Mouse (Mus musculus): ENCODE measurements around the gene Ncoa7.
A peak's percentile ranks its signal among the peaks of the same experiment; 100 is the strongest.

Ncoa7 gene

DNA sequence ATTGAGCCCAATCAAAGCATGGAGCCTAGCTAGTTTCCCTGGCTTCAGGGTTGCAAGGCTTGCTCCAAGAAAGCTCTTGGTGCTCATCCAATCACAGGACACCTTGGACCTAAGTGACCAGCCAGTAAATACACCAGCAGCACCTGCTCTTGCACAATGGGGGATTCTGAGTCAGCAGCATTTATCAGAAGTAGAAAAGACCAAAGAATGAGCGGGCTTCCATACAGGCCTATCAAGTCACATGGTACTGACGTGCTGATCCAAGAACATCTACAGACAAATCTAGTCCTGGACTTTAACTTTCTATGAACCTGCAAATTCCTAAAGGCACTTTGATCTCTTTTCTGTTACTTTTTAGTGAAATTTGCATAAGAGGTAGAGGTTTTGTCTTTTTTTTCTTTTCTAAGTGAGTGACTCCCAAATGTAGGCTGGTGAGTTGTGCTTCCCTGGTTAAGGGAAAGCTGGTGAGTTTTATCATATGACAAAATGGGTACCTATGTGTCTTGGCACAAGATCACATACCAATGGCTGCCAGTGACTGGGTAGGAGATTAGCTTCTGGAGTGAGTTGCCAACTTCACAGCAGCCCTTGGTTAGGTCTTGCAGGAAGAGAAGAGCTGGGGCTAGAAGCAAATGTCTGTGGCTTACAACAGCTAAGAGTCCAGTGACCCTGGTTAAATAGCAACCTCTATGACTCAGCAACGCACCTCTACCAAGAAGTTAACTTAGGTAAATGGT is 57.7 kb downstream of the Ncoa7 start:
- no peak for DNase-seq (ENCODE audit: low read depth)

DNA sequence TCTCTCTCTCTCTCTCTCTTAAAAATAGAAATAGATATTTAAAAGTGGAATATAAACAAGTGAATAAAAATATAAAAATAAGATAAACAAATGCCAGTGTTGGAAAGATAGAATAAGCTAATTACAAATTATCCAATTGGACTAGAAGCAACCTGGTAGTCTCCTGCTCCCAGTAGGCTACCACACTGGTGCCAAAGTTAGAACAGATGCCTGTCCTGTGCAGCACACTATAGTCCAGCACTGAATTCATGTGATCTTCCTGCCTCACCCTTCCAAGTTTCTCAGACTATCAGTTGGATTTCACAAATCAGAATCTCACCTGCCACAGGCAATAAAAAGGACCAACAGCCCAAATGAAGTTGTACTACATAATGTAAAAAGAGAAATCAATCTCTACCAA is 59.9 kb downstream of the Ncoa7 start:
- DNase-seq (ENCODE audit: low read depth): no peak

DNA sequence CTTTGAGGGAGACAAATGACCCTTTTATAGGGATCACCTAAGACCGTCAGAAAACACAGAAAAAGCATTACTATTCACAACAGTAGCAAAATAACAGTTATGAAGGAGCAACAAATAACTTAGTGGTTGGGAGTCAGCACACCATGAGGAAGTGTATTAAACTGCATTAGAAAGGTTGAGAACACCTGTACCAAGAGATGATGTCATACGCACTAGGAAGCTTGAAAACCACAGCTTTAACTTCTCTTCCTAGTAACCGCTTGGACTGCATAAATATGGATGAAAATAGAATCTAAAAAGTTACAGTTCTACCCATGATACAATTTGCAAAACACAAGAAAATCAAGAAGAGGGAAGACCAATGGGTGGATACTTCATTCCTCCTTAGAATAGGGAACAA is 64.7 kb downstream of the Ncoa7 start:
- DNase-seq (ENCODE audit: low read depth): no peak

DNA sequence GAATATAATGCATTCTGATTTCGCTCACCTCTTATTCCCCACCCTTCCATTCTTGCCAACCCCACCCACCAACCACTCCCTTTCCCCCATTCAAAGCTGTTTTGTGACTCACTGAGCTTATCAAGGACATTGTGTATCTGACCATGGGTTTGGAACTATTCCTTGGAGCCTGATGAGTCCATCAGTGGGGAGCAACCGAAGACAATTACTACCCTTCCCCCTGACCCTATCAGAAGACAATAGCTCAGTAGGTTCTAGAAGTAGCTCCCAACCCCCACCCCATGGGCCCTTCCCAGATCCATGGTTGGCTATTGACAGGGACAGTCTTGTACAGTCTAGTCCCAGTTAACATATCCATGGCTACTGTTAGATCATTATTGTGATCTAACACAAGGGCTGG is 65.8 kb downstream of the Ncoa7 start:
- no peak for DNase-seq (ENCODE audit: low read depth)

DNA sequence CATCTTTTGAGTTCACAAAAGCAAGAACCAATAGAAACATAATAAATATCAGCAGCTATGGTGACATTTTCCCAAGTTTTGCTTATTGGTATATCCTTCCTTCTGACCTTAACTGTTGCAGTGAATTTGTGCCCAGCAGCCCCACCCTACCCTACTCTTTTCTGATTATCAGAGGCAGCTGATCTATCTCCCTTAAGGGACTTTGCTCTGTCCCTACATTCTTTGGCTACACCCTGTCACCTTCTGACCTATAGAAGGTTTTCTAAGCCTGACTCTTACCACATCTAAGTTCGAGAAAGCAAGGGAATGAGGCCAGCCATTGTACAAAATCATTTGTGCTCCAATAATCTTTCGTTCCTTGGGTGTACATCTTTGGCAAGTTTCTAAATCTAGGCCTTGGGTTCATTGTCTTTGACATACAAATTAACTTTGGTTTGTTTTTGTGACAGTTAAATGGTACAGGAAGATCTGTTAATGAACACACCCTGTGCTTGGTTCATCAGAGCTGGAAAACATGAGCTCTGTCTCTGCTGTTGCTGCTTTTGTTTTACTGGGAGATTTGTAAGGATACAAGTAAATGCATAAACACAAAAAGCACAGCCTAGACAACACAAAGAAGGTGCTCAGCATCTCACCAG is 69.9 kb downstream of the Ncoa7 start:
- no peak for DNase-seq (ENCODE audit: low read depth)

DNA sequence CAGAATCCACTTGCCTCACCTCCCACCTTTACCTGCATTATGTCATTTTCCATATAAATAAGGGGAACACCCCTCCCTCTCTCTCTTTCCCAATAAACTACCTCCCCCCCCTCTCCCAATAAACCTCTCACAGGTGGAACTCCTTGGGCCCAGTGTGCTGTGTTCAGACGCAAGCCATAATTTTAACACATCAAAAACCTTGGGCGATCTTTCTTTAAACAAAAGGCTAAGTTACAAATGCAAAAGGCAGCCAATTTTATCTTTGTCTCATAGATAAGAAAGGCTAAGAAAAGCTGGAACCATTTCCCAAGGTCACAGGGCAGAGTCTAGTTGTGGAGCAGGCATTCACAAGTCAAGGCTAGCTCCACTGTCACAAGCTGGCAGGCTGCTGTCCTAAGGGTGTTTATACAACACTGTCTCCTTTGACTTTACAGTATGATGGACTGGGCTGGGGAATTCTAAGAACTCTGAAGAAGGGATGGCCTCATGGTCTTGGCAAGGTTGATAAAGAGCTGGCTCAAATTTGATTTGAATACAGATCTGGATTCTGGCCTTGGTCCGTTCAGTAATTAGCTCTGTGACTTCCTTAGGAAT is 71.7 kb downstream of the Ncoa7 start:
- DNase-seq (ENCODE audit: low read depth): no peak

DNA sequence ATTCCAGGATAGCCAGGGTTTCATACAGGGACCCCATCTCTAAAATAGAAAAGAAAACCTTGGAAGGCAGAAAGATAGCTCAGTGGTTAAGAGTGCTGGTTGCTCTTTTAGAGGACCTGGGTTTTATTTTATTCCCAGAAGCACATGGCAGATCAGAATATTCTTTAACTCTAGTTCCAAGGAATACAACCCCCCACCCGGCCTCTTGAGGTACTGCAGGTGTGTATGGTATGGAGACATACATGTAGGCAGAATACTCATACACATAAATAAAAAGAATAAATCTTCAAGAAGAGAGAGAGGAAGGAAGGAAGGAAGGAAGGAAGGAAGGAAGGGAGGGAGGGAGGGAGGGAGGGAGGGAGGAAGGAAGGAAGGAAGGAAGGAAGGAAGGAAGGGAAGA is 72.3 kb downstream of the Ncoa7 start:
- DNase-seq (ENCODE audit: low read depth): no peak

DNA sequence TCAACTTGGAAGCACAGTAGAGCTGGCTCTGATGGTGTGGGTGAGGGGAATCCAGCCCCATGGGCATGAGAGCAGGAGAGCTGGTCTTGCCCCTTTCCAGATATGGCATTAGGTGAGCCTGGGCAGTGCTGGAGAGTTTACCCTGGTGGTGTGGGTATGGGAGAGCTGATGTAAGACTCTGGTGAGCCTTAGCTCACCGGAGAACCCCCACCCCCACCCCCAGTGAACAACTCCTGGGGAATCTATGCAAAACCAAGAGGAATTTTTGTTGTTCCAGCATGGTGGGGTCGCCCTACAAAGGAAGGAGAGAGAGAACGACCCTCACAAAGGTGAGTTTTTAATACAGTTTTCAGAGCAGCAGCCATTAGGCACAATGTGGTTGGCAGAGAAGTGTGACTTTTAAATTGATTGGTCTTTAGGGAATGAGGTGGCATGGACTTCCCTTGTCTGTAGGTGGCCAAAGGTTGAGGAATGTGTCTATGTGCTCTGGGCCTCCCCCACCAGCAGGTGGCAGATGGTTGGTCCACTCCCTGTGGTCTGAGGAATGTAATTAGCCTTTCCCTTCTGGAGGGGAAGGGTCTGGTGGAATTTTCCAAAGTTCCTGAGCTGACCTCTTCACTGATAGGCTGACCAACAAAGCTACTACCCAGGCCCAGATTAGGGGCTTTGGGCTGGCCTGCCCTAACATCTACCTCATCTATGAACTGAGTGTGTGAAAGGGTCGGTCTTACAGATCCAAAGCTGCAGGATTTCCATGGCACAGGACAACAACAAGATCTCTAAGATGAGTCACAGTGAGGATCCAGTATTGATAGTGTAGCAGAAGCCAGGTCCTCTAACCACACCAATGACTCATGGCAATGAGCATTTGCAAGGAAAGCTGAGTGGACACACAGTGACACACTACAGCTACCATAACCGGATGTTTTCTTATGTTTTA is 73.7 kb downstream of the Ncoa7 start:
- DNase-seq (ENCODE audit: low read depth): no peak

DNA sequence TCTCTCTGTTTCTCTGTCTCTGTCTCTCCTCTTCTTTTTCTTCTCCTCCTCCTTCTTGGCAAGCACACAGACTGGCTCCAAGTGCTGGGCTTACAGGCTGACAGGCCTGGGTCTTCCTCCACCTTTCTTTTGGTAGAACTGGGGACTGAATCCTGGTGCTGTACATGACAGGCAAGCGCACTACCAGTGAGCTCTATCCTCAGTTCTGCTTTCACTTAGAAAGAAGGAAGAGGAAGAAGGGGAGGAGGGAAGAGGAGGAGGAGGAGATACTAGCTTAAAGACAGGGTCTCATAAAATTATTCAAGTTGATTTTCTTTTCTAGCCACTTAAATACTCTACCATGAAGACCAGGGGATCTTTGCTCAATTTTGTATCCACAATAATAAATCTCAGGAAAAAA is 80.1 kb downstream of the Ncoa7 start:
- DNase-seq (ENCODE audit: low read depth): no peak

DNA sequence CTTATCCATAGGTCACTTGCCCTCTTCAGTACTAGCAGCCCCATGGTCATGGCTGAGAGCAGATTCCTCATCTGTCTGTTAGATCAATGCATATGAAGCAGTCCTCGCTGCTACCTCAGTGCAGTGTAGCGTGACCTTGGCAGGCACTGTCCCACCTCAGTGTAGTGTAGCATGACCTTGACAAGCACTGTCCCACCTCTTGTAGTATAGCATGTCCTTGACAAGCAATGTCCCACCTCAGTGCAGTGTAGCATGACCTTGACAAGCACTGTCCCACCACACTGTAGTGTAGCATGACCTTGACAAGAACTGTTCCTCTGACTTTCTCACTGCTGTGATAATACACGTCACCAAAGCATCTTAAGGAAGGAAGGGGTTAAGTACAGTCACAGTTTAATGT is 82.6 kb downstream of the Ncoa7 start:
- no peak for DNase-seq (ENCODE audit: low read depth)

DNA sequence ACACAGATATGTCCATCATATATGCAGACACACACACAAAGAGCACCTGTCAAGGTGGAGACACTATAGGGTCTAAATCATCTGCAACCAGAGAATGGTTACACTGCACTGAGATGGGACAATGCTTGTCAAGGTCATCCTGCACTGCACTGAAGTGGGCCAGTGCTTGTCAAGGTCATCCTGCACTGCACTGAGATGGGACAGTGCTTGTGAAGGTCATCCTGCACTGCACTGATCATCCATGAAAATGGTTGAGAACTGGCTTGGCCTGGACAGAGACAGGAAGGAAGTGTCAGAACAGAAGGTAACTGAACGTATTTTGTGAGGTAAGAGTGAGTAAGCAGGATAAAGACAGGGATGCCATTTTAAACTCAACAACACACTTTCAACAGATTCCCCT is 83.2 kb downstream of the Ncoa7 start:
- no peak for DNase-seq (ENCODE audit: low read depth)

DNA sequence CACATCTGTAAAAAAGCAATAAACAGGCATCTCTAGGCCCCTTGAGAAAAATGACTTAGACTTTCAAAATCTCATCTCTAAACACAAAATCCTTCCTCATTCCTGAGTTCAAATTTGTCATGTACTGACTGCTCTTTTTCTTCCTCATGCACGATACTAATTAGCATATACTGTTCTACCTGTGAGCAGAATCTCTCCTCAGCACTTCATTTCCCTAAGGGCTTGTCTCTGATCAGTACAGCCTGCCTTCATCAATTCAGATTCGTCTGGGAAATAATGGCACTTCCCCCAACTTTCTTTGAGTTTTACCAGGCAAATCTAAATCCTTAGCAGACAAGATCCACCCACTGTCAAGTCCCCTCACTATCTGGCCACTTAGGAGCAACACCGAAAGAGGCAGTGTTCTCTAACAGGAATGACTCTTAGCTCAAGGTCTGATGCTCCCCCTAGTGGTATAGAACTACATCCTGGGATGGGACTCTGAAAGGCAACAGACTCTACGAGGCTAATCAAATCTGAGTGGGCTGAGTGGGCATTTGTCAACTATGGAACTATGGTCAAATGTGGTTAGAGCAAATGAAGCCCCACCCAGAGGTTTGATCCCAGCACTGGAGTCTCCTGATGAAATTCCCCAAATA is 84.3 kb downstream of the Ncoa7 start:
- peak; percentile 62 for DNase-seq (ENCODE audit: low read depth)

DNA sequence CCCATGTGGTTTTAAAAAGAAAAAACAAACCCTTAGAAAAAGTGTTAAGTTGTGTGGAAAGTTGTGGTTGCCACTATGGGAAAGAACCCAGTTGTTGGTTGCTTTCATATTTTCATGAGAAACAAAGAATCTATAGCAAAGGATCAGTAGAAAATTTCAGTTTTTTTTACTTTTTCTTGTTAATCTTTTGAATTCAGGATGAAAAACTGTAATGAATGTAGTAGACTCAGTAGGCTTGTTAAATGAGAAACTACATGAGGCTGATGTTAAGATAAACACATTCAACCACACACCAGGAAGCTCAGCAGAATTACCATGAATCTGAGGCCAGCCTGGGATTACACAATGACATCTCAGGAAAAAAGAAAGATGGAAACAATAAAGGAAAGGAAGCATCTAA is 87.0 kb downstream of the Ncoa7 start:
- DNase-seq (ENCODE audit: low read depth): no peak

DNA sequence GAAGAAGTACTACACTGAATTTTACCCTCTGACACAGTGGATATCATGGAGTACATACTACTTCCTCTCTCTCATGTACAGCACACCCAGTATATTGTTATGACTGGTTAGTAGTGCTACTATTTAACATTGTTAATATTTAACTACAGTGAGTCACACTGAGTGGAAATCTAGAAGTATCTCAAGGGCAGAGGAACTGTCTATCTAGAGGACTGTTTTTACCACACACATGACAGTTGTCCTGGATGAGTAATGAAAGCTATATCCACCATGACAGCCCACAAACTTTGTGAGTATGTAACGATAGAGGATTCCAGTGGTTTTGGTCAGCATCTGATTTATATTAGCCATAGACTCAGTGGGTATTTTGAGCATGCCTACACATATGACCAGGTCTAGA is 90.6 kb downstream of the Ncoa7 start:
- DNase-seq (ENCODE audit: low read depth): no peak

DNA sequence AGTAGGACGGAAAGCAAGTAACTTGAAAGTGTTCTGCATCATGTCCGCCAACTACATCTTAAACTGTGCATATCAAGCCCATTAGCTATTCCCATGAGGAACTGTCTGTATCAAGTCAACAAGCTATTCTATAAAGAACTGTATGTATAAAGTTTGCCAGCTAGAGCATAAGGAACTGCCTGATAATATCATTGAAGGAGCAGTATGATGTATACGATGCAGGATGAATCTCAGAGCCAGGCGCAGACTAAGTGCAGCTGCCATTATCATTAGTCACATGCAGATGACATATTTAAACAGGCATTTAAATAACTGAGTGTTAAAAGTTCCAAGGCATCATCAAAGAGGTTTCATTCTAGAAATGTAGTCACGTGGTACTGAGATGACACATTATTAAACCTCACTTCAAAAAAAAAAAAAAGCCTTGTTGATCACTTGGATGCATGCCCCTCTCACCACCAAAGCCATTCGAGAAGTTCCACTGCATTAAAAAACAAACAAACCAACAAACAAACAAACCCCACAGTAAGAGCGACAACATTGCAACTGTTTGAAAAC is 93.2 kb downstream of the Ncoa7 start:
- no peak for DNase-seq (ENCODE audit: low read depth)

DNA sequence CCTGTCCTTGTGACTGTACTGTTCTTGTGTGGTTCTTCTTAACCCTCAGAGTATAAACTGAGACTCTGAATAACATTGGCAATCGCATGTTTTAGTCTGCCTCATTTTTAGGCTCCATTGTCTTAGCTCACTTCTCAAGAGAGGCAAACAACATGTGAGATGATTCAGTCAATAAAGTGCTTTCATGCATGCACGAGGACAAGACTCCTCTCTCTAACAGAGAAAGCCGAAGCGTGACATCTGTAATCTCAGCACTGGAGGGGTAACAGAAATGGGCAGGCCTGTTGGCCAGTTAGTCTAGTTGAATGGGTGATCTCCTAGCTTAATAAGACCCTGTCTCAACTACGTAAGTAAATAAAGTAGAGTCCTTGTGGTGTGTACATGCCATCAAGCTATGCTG is 95.1 kb downstream of the Ncoa7 start:
- no peak for DNase-seq (ENCODE audit: low read depth)

DNA sequence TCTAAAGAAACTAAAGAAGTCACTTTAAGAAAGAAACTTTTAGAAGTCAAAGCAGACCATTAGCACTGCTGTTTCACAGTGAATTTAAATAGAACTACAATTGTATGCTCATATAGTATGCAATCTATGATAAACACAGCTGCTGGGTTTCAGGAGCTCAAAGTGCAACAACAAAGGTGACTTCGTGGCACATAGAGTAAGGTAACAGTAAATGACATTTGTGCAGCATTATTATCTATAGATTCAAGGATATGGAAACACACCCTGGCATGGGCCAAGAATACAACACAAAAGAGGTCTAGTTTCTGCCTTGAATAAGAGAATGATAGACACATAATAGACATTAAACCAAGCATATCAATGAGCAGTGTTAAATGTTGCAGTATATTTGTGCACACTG is 100.5 kb downstream of the Ncoa7 start:
- no peak for DNase-seq (ENCODE audit: low read depth)

DNA sequence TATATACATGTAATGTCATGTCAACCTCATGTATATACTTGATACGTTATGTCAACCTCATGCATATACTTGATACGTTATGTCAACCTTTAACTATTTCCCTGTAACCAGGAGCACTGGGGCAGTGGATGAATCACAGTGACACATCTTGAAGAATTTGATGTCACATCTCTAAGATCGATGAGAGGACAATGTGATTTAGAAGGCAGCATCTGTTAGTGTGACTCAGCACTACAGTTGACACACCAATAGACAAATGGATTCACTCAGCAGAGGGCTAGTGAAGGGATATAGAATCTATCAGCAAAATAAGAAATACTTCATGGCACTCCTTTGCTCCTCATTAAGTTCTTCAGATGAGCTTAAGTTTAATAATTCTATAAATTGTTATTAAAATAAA is 116.3 kb downstream of the Ncoa7 start:
- DNase-seq (ENCODE audit: low read depth): no peak

DNA sequence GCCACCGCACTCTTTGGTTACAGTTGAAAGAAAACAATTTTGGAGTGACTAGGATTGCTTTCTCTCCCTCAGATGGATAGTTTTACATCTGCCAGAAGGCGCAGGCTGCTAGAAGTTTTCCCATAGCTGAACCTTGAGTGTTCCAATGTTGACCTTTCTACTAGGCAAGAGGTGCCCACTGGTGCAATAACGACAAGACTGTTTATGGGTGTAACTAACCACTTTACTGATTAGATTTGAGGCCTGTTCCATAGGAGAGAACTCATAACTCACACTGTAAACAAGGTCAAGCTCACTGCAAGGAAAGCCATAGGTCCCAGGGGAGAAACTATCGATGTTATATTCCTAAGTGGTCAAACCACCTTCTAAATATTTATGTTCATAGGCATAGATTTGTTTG is 119.7 kb downstream of the Ncoa7 start:
- no peak for DNase-seq (ENCODE audit: low read depth)

DNA sequence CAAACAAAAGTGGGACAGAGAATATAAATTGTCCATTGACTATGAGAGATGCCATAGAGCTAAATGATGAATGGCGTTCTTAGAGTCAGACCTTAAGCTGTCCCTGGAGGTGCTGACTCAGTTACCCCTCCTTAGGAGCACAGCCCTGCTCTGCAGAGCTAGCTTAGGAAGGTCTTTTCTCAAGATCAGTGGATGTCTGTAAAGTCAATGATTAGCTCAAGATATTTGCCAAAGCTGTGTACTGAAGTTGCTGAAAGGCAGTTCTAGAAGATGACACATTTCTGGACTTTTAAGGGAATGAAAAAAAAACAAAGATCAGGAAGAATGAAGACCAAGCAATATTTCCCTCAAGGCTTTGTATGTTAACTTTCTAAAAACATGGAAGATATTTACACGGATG is 123.4 kb downstream of the Ncoa7 start:
- DNase-seq (ENCODE audit: low read depth): no peak

DNA sequence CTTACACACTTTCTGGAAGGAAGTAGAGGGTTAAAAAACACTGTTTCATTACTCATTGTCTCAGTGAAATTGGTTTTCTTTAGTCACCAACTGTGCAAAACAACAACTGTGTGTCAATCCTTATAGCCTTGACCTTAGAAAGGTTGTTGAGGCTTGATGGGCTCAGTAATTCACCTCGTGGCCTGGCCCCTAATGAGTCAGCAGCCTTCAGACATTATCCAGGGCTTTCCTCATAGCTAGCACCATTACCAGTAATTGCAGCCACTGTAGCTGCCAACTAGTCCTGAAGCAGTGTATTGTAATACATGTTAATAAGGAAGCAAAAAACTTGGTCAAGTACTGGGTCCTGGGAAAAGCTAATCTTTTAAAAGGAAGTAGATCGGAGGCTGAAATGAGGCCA is 125.1 kb downstream of the Ncoa7 start:
- no peak for DNase-seq (ENCODE audit: low read depth)

DNA sequence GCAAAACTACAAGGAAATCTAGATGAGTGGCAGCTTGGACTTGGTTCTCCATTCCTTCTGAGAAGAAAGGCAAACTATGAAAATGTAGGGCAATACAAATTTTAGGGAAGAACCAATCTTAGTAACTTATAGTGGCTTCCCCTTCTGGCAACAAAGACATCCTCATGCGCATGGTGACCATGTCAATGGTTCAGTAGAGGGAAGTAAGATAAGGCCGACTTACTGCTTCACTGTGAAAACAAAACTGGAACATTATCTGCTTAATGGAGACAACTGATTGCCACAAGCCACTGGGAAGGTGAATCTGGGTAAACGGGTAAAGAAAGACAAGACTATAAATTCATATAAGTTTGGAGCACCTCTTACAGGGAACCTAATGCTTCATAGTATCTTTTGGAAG is 128.3 kb downstream of the Ncoa7 start:
- no peak for DNase-seq (ENCODE audit: low read depth)
